Mouse (Mus musculus): Measurements from ENCODE around the gene Kcnk2. TPM values are rescaled to one million over a fixed set of nuclear protein-coding genes. Genes with fewer than 3 reads are reported as not detected.

Kcnk2 gene
- polyA plus RNA-seq (2014; fragmentation: Nextera tagmentation; extraction: Ambion mirVana): 0.16 and 0.32 TPM in 2 replicates

GRCm38 (mm10) chr1:189402223-189402943, at the start of gene Kcnk2:
TSS of gene Kcnk2 (minus strand) at chr1:189402273.
- no peak within 1 kb of the TSS for H3K27ac ChIP-seq (replicated peaks in 1 of 2; ENCODE audit: control insufficient read depth in 1 of 2, insufficient read depth in 1 of 2, low read depth in 2 of 2, low read length in 2 of 2)
- no peak for ATAC-seq (ENCODE audit: insufficient number of reproducible peaks, insufficient read depth, low FRiP score, low read depth)
- no peaks in the 10 kb centered on the region for H3K9me3 ChIP-seq (ENCODE audit: control insufficient read depth, low read length)
- WGBS: 37% methylated on average over 14 of the region's 14 CpGs
- H3K27me3 ChIP-seq (ENCODE audit: control insufficient read depth, insufficient read depth, low read length): no peaks in the 10 kb centered on the region
- no peak within 1 kb of the TSS for H3K4me3 ChIP-seq (ENCODE audit: control insufficient read depth in 1 of 2, insufficient read depth in 1 of 2, low read depth in 1 of 2, low read length in 2 of 2)
- H3K9ac ChIP-seq (ENCODE audit: low read length): no peak within 1 kb of the TSS
- no peaks in the 10 kb centered on the region for H3K4me1 ChIP-seq (ENCODE audit: control insufficient read depth in 2 of 2, insufficient read depth in 2 of 2, low read length in 2 of 2)
- no peaks in the 10 kb centered on the region for H3K36me3 ChIP-seq (ENCODE audit: control insufficient read depth, insufficient read depth, low read length)
- peak within 1 kb of the TSS; percentile 38; the same call in 1 of the 2 replicates for H3K4me2 ChIP-seq (ENCODE audit: low read length)

- Histone ChIP-seq H3K9me3 (ENCODE audit: control insufficient read depth, low read length) (no peaks in the 10 kb centered on the region), H3K36me3 (ENCODE audit: control insufficient read depth, insufficient read depth, low read length) (no peaks in the 10 kb centered on the region), H3K4me3 (ENCODE audit: control insufficient read depth in 1 of 2, insufficient read depth in 1 of 2, low read depth in 1 of 2, low read length in 2 of 2) (no peak overlapping the region), H3K4me1 (ENCODE audit: control insufficient read depth in 2 of 2, insufficient read depth in 2 of 2, low read length in 2 of 2) (no peaks in the 10 kb centered on the region), H3K27ac (replicated peaks in 1 of 2; ENCODE audit: control insufficient read depth in 1 of 2, insufficient read depth in 1 of 2, low read depth in 2 of 2, low read length in 2 of 2) (no peak overlapping the region), H3K27me3 (ENCODE audit: control insufficient read depth, insufficient read depth, low read length) (no peaks in the 10 kb centered on the region), H3K4me2 (ENCODE audit: low read length) (no peak overlapping the region), H3K9ac (ENCODE audit: low read length) (no peak overlapping the region)
- WGBS: 58% methylated on average over 9 of the region's 9 CpGs
- no peak for ATAC-seq (ENCODE audit: insufficient number of reproducible peaks, insufficient read depth, low FRiP score, low read depth)
These were observed 38.7 kb upstream of the Kcnk2 start for GRCm38 (mm10) chr1:189440741-189441140.

- ATAC-seq (ENCODE audit: insufficient number of reproducible peaks, insufficient read depth, low FRiP score, low read depth): no peak
- no peak overlapping the region for H3K4me2 ChIP-seq (ENCODE audit: low read length)
- H3K4me3 ChIP-seq (ENCODE audit: control insufficient read depth in 1 of 2, insufficient read depth in 1 of 2, low read depth in 1 of 2, low read length in 2 of 2): no peak overlapping the region
- no peak overlapping the region for H3K27ac ChIP-seq (replicated peaks in 1 of 2; ENCODE audit: control insufficient read depth in 1 of 2, insufficient read depth in 1 of 2, low read depth in 2 of 2, low read length in 2 of 2)
- no peak overlapping the region for H3K9ac ChIP-seq (ENCODE audit: low read length)
- H3K36me3 ChIP-seq (ENCODE audit: control insufficient read depth, insufficient read depth, low read length): no peaks in the 10 kb centered on the region
- H3K9me3 ChIP-seq (ENCODE audit: control insufficient read depth, low read length): 0 out of 2 replicates have a peak, but pooled peaks cover 4% of the 10 kb centered on the region
- H3K4me1 ChIP-seq (ENCODE audit: control insufficient read depth in 2 of 2, insufficient read depth in 2 of 2, low read length in 2 of 2): no peaks in the 10 kb centered on the region
- no peaks in the 10 kb centered on the region for H3K27me3 ChIP-seq (ENCODE audit: control insufficient read depth, insufficient read depth, low read length)
- WGBS: 64% methylated on average over 5 of the region's 5 CpGs
These were observed 35.1 kb upstream of the Kcnk2 start for GRCm38 (mm10) chr1:189437126-189437525.

- no peak overlapping the region for H3K9ac ChIP-seq (ENCODE audit: low read length)
- H3K27ac ChIP-seq (replicated peaks in 1 of 2; ENCODE audit: control insufficient read depth in 1 of 2, insufficient read depth in 1 of 2, low read depth in 2 of 2, low read length in 2 of 2): no peak overlapping the region
- no peaks in the 10 kb centered on the region for H3K36me3 ChIP-seq (ENCODE audit: control insufficient read depth, insufficient read depth, low read length)
- 0 out of 2 replicates have a peak, but pooled peaks cover 4% of the 10 kb centered on the region for H3K9me3 ChIP-seq (ENCODE audit: control insufficient read depth, low read length)
- no peak overlapping the region for H3K4me2 ChIP-seq (ENCODE audit: low read length)
- no peaks in the 10 kb centered on the region for H3K4me1 ChIP-seq (ENCODE audit: control insufficient read depth in 2 of 2, insufficient read depth in 2 of 2, low read length in 2 of 2)
- 61% methylated on average over 10 of the region's 10 CpGs for WGBS
- no peak for ATAC-seq (ENCODE audit: insufficient number of reproducible peaks, insufficient read depth, low FRiP score, low read depth)
- no peak overlapping the region for H3K4me3 ChIP-seq (ENCODE audit: control insufficient read depth in 1 of 2, insufficient read depth in 1 of 2, low read depth in 1 of 2, low read length in 2 of 2)
- H3K27me3 ChIP-seq (ENCODE audit: control insufficient read depth, insufficient read depth, low read length): no peaks in the 10 kb centered on the region
These were observed 33.4 kb upstream of the Kcnk2 start for GRCm38 (mm10) chr1:189435452-189435851.

GRCm38 (mm10) chr1:189431479-189431878, 29.4 kb upstream of the Kcnk2 start:
- no peaks in the 10 kb centered on the region for H3K27me3 ChIP-seq (ENCODE audit: control insufficient read depth, insufficient read depth, low read length)
- 23% methylated on average over 5 of the region's 5 CpGs for WGBS
- H3K9me3 ChIP-seq (ENCODE audit: control insufficient read depth, low read length): 0 out of 2 replicates have a peak, but pooled peaks cover 4% of the 10 kb centered on the region
- H3K4me1 ChIP-seq (ENCODE audit: control insufficient read depth in 2 of 2, insufficient read depth in 2 of 2, low read length in 2 of 2): no peaks in the 10 kb centered on the region
- H3K9ac ChIP-seq (ENCODE audit: low read length): no peak overlapping the region
- H3K4me2 ChIP-seq (ENCODE audit: low read length): no peak overlapping the region
- H3K27ac ChIP-seq (replicated peaks in 1 of 2; ENCODE audit: control insufficient read depth in 1 of 2, insufficient read depth in 1 of 2, low read depth in 2 of 2, low read length in 2 of 2): no peak overlapping the region
- H3K4me3 ChIP-seq (ENCODE audit: control insufficient read depth in 1 of 2, insufficient read depth in 1 of 2, low read depth in 1 of 2, low read length in 2 of 2): no peak overlapping the region
- ATAC-seq (ENCODE audit: insufficient number of reproducible peaks, insufficient read depth, low FRiP score, low read depth): no peak
- no peaks in the 10 kb centered on the region for H3K36me3 ChIP-seq (ENCODE audit: control insufficient read depth, insufficient read depth, low read length)

- Histone ChIP-seq H3K27ac (replicated peaks in 1 of 2; ENCODE audit: control insufficient read depth in 1 of 2, insufficient read depth in 1 of 2, low read depth in 2 of 2, low read length in 2 of 2) (no peak overlapping the region), H3K4me1 (ENCODE audit: control insufficient read depth in 2 of 2, insufficient read depth in 2 of 2, low read length in 2 of 2) (no peaks in the 10 kb centered on the region), H3K36me3 (ENCODE audit: control insufficient read depth, insufficient read depth, low read length) (no peaks in the 10 kb centered on the region), H3K9me3 (ENCODE audit: control insufficient read depth, low read length) (0 out of 2 replicates have a peak, but pooled peaks cover 4% of the 10 kb centered on the region), H3K9ac (ENCODE audit: low read length) (no peak overlapping the region), H3K4me2 (ENCODE audit: low read length) (no peak overlapping the region), H3K4me3 (ENCODE audit: control insufficient read depth in 1 of 2, insufficient read depth in 1 of 2, low read depth in 1 of 2, low read length in 2 of 2) (no peak overlapping the region), H3K27me3 (ENCODE audit: control insufficient read depth, insufficient read depth, low read length) (no peaks in the 10 kb centered on the region)
- ATAC-seq (ENCODE audit: insufficient number of reproducible peaks, insufficient read depth, low FRiP score, low read depth): no peak
- whole genome bisulfite sequencing: 33% methylated on average over 4 of the region's 4 CpGs
These were observed 28.5 kb upstream of the Kcnk2 start for GRCm38 (mm10) chr1:189430534-189430933.

- Histone ChIP-seq H3K9me3 (ENCODE audit: control insufficient read depth, low read length) (0 out of 2 replicates have a peak, but pooled peaks cover 4% of the 10 kb centered on the region), H3K4me2 (ENCODE audit: low read length) (no peak overlapping the region), H3K27ac (replicated peaks in 1 of 2; ENCODE audit: control insufficient read depth in 1 of 2, insufficient read depth in 1 of 2, low read depth in 2 of 2, low read length in 2 of 2) (no peak overlapping the region), H3K9ac (ENCODE audit: low read length) (no peak overlapping the region), H3K4me1 (ENCODE audit: control insufficient read depth in 2 of 2, insufficient read depth in 2 of 2, low read length in 2 of 2) (no peaks in the 10 kb centered on the region), H3K4me3 (ENCODE audit: control insufficient read depth in 1 of 2, insufficient read depth in 1 of 2, low read depth in 1 of 2, low read length in 2 of 2) (no peak overlapping the region), H3K36me3 (ENCODE audit: control insufficient read depth, insufficient read depth, low read length) (no peaks in the 10 kb centered on the region), H3K27me3 (ENCODE audit: control insufficient read depth, insufficient read depth, low read length) (no peaks in the 10 kb centered on the region)
- no peak for ATAC-seq (ENCODE audit: insufficient number of reproducible peaks, insufficient read depth, low FRiP score, low read depth)
- 84% methylated on average over 10 of the region's 10 CpGs for WGBS
These were observed 27.5 kb upstream of the Kcnk2 start for GRCm38 (mm10) chr1:189429566-189429965.

GRCm38 (mm10) chr1:189426252-189426651, 24.2 kb upstream of the Kcnk2 start:
- WGBS: 83% methylated on average over 11 of the region's 11 CpGs
- Histone ChIP-seq H3K4me1 (ENCODE audit: control insufficient read depth in 2 of 2, insufficient read depth in 2 of 2, low read length in 2 of 2) (no peaks in the 10 kb centered on the region), H3K36me3 (ENCODE audit: control insufficient read depth, insufficient read depth, low read length) (no peaks in the 10 kb centered on the region), H3K27ac (replicated peaks in 1 of 2; ENCODE audit: control insufficient read depth in 1 of 2, insufficient read depth in 1 of 2, low read depth in 2 of 2, low read length in 2 of 2) (no peak overlapping the region), H3K27me3 (ENCODE audit: control insufficient read depth, insufficient read depth, low read length) (no peaks in the 10 kb centered on the region), H3K9me3 (ENCODE audit: control insufficient read depth, low read length) (no peaks in the 10 kb centered on the region), H3K4me3 (ENCODE audit: control insufficient read depth in 1 of 2, insufficient read depth in 1 of 2, low read depth in 1 of 2, low read length in 2 of 2) (no peak overlapping the region), H3K4me2 (ENCODE audit: low read length) (no peak overlapping the region), H3K9ac (ENCODE audit: low read length) (no peak overlapping the region)
- ATAC-seq (ENCODE audit: insufficient number of reproducible peaks, insufficient read depth, low FRiP score, low read depth): no peak
